Mouse (Mus musculus): ENCODE results near the gene Pcgf2. TPM values are rescaled to one million over a fixed set of nuclear protein-coding genes. Genes with fewer than 3 reads are reported as not detected.

Pcgf2 gene
- polyA plus RNA-seq, 1 experiment from 2014 or later, result 3.6 TPM

- no peaks in the 10 kb centered on the region for H3K4me1 ChIP-seq (replicated peaks)
- ATAC-seq (ENCODE audit: low read depth) (no peak), DNase-seq (no peak)
- H3K9me3 ChIP-seq (replicated peaks), result no peaks in the 10 kb centered on the region
- H3K4me2 ChIP-seq, result no peak overlapping the region
- no peak overlapping the region for H3K27ac ChIP-seq
- no peak overlapping the region for H3K9ac ChIP-seq
- peaks cover 20% of the 10 kb centered on the region; the same call in 1 of the 2 replicates for H3K36me3 ChIP-seq
- H3K27me3 ChIP-seq, result no peaks in the 10 kb centered on the region
- H3K4me3 ChIP-seq (replicated peaks), result no peak overlapping the region
- WGBS (ENCODE audit: insufficient replicate concordance), result 76% methylated on average over 15 of the region's 15 CpGs
These were observed 22.9 kb downstream of the Pcgf2 start for GRCm38 (mm10) chr11:97677381-97677780.

GRCm38 (mm10) chr11:97676050-97676754, 24.1 kb downstream of the Pcgf2 start:
- WGBS (ENCODE audit: insufficient replicate concordance), result 77% methylated on average over 15 of the region's 15 CpGs
- H3K27ac ChIP-seq, result no peak overlapping the region
- ATAC-seq (ENCODE audit: low read depth) (no peak), DNase-seq (no peak)
- no peak overlapping the region for H3K9ac ChIP-seq
- no peaks in the 10 kb centered on the region for H3K4me1 ChIP-seq (replicated peaks)
- peaks cover 14% of the 10 kb centered on the region; the same call in 1 of the 2 replicates for H3K36me3 ChIP-seq
- no peak overlapping the region for H3K4me2 ChIP-seq
- H3K9me3 ChIP-seq (replicated peaks), result no peaks in the 10 kb centered on the region
- H3K27me3 ChIP-seq, result no peaks in the 10 kb centered on the region
- H3K4me3 ChIP-seq (replicated peaks), result no peak overlapping the region

- Histone ChIP-seq H3K4me2 (no peak overlapping the region), H3K4me3 (replicated peaks) (no peak overlapping the region), H3K4me1 (replicated peaks) (peaks cover 15% of the 10 kb centered on the region), H3K36me3 (peaks cover 3% of the 10 kb centered on the region; the same call in 1 of the 2 replicates), H3K9ac (no peak overlapping the region), H3K27ac (no peak overlapping the region), H3K9me3 (replicated peaks) (no peaks in the 10 kb centered on the region), H3K27me3 (peaks cover 6% of the 10 kb centered on the region)
- DNase-seq (no peak), ATAC-seq (ENCODE audit: low read depth) (no peak)
- WGBS (ENCODE audit: insufficient replicate concordance), result 78% methylated on average over 11 of the region's 11 CpGs
These were observed 27.1 kb downstream of the Pcgf2 start for GRCm38 (mm10) chr11:97673148-97673547.

GRCm38 (mm10) chr11:97671177-97671527, 29.1 kb downstream of the Pcgf2 start:
- H3K4me1 ChIP-seq (replicated peaks), result peaks cover 15% of the 10 kb centered on the region
- 35% methylated on average over 2 of the region's 2 CpGs for WGBS (ENCODE audit: insufficient replicate concordance)
- no peak for ATAC-seq (ENCODE audit: low read depth)
- H3K36me3 ChIP-seq, result 0 out of 2 replicates have a peak, but pooled peaks cover 3% of the 10 kb centered on the region
- H3K9ac ChIP-seq, result no peak overlapping the region
- no peak overlapping the region for H3K4me3 ChIP-seq (replicated peaks)
- H3K4me2 ChIP-seq, result no peak overlapping the region
- peaks cover 15% of the 10 kb centered on the region for H3K27me3 ChIP-seq
- no peaks in the 10 kb centered on the region for H3K9me3 ChIP-seq (replicated peaks)
- no peak for DNase-seq
- H3K27ac ChIP-seq, result no peak overlapping the region

- Histone ChIP-seq H3K27ac (no peak overlapping the region), H3K27me3 (peaks cover 22% of the 10 kb centered on the region), H3K9me3 (replicated peaks) (no peaks in the 10 kb centered on the region), H3K9ac (no peak overlapping the region), H3K4me1 (replicated peaks) (peaks cover 15% of the 10 kb centered on the region), H3K36me3 (peaks cover 2% of the 10 kb centered on the region; the same call in 1 of the 2 replicates), H3K4me3 (replicated peaks) (no peak overlapping the region), H3K4me2 (no peak overlapping the region)
- ATAC-seq (ENCODE audit: low read depth) (no peak), DNase-seq (no peak)
- 44% methylated on average over 13 of the region's 13 CpGs for WGBS (ENCODE audit: insufficient replicate concordance)
These were observed 29.8 kb downstream of the Pcgf2 start for GRCm38 (mm10) chr11:97670234-97671176.

- peaks cover 28% of the 10 kb centered on the region for H3K27me3 ChIP-seq
- H3K4me3 ChIP-seq (replicated peaks), result no peak overlapping the region
- peaks cover 16% of the 10 kb centered on the region for H3K4me1 ChIP-seq (replicated peaks)
- ATAC-seq (ENCODE audit: low read depth), result no peak
- no peak overlapping the region for H3K27ac ChIP-seq
- H3K9ac ChIP-seq, result no peak overlapping the region
- no peak overlapping the region for H3K4me2 ChIP-seq
- DNase-seq, result no peak
- H3K9me3 ChIP-seq (replicated peaks), result no peaks in the 10 kb centered on the region
- 18% methylated on average over 6 of the region's 6 CpGs for WGBS (ENCODE audit: insufficient replicate concordance)
- peaks cover 4% of the 10 kb centered on the region; the same call in 1 of the 2 replicates for H3K36me3 ChIP-seq
These were observed 30.5 kb downstream of the Pcgf2 start for GRCm38 (mm10) chr11:97669829-97670228.

GRCm38 (mm10) chr11:97669268-97669667, 31.0 kb downstream of the Pcgf2 start:
- peaks cover 19% of the 10 kb centered on the region for H3K4me1 ChIP-seq (replicated peaks)
- no peak overlapping the region for H3K27ac ChIP-seq
- no peak for DNase-seq
- no peak for ATAC-seq (ENCODE audit: low read depth)
- H3K9ac ChIP-seq, result no peak overlapping the region
- peaks cover 34% of the 10 kb centered on the region for H3K27me3 ChIP-seq
- H3K36me3 ChIP-seq, result peaks cover 4% of the 10 kb centered on the region; the same call in 1 of the 2 replicates
- H3K9me3 ChIP-seq (replicated peaks), result no peaks in the 10 kb centered on the region
- no peak overlapping the region for H3K4me2 ChIP-seq
- 69% methylated on average over 15 of the region's 15 CpGs for WGBS (ENCODE audit: insufficient replicate concordance)
- H3K4me3 ChIP-seq (replicated peaks), result no peak overlapping the region

- H3K36me3 ChIP-seq, result peaks cover 4% of the 10 kb centered on the region; the same call in 1 of the 2 replicates
- H3K27ac ChIP-seq, result no peak overlapping the region
- peaks cover 27% of the 10 kb centered on the region for H3K4me1 ChIP-seq (replicated peaks)
- ATAC-seq (ENCODE audit: low read depth), result no peak
- no peaks in the 10 kb centered on the region for H3K9me3 ChIP-seq (replicated peaks)
- H3K27me3 ChIP-seq, result peaks cover 45% of the 10 kb centered on the region
- no peak for DNase-seq
- H3K4me3 ChIP-seq (replicated peaks), result no peak overlapping the region
- H3K9ac ChIP-seq, result no peak overlapping the region
- 74% methylated on average over 7 of the region's 7 CpGs for WGBS (ENCODE audit: insufficient replicate concordance)
- no peak overlapping the region for H3K4me2 ChIP-seq
These were observed 32.1 kb downstream of the Pcgf2 start for GRCm38 (mm10) chr11:97668160-97668559.

GRCm38 (mm10) chr11:97666794-97667193, 33.5 kb downstream of the Pcgf2 start:
- Histone ChIP-seq H3K27me3 (peaks cover 59% of the 10 kb centered on the region), H3K9ac (no peak overlapping the region)
- WGBS (ENCODE audit: insufficient replicate concordance), result 65% methylated on average over 15 of the region's 15 CpGs

GRCm38 (mm10) chr11:97666221-97666620, 34.1 kb downstream of the Pcgf2 start:
- H3K9ac ChIP-seq, result no peak overlapping the region
- peaks cover 4% of the 10 kb centered on the region; the same call in 1 of the 2 replicates for H3K36me3 ChIP-seq
- peaks cover 42% of the 10 kb centered on the region for H3K4me1 ChIP-seq (replicated peaks)
- ATAC-seq (ENCODE audit: low read depth), result no peak
- no peak for DNase-seq
- no peaks in the 10 kb centered on the region for H3K9me3 ChIP-seq (replicated peaks)
- H3K4me2 ChIP-seq, result no peak overlapping the region
- H3K27me3 ChIP-seq, result peaks cover 65% of the 10 kb centered on the region
- WGBS (ENCODE audit: insufficient replicate concordance), result 70% methylated on average over 7 of the region's 7 CpGs
- H3K27ac ChIP-seq, result no peak overlapping the region
- H3K4me3 ChIP-seq (replicated peaks), result no peak overlapping the region

More at GRCm38 (mm10) chr11:97666794-97667193, 33.5 kb downstream of the Pcgf2 start:
- H3K9me3 ChIP-seq (replicated peaks), result no peaks in the 10 kb centered on the region
- no peak for ATAC-seq (ENCODE audit: low read depth)
- no peak overlapping the region for H3K27ac ChIP-seq
- peaks cover 4% of the 10 kb centered on the region; the same call in 1 of the 2 replicates for H3K36me3 ChIP-seq
- peaks cover 38% of the 10 kb centered on the region for H3K4me1 ChIP-seq (replicated peaks)
- H3K4me3 ChIP-seq (replicated peaks), result no peak overlapping the region
- H3K4me2 ChIP-seq, result no peak overlapping the region
- no peak for DNase-seq

- WGBS (ENCODE audit: insufficient replicate concordance), result 77% methylated on average over 13 of the region's 13 CpGs
- Histone ChIP-seq H3K27me3 (peaks cover 72% of the 10 kb centered on the region), H3K4me1 (replicated peaks) (peaks cover 50% of the 10 kb centered on the region), H3K9ac (no peak overlapping the region), H3K4me2 (no peak overlapping the region), H3K36me3 (peaks cover 4% of the 10 kb centered on the region; the same call in 1 of the 2 replicates), H3K9me3 (replicated peaks) (no peaks in the 10 kb centered on the region), H3K27ac (no peak overlapping the region), H3K4me3 (replicated peaks) (no peak overlapping the region)
- ATAC-seq (ENCODE audit: low read depth) (no peak), DNase-seq (no peak)
These were observed 34.9 kb downstream of the Pcgf2 start for GRCm38 (mm10) chr11:97665431-97665830.

All from liver, embryonic 13.5 days (tissue).